Mouse (Mus musculus) cerebellum, adult 2 months (tissue): ENCODE results near the gene G430095P16Rik.

Source experiments
- CTCF ChIP-seq: fragments of 200-500 bp; IDR thresholded peaks from 2 replicates; pipeline ENCODE4 v1.5.1; 2011; ENCODE audit warnings: low read depth, mild to moderate bottlenecking, control low read depth, low read length, moderate library complexity, borderline replicate concordance; ENCODE audit not compliant: insufficient read depth
- POLR2A ChIP-seq: fragments of 200-500 bp; IDR thresholded peaks from 2 replicates; pipeline ENCODE4 v1.6.1; 2011; ENCODE audit warnings: low read length, control low read depth, borderline replicate concordance; ENCODE audit not compliant: insufficient read depth

DNA sequence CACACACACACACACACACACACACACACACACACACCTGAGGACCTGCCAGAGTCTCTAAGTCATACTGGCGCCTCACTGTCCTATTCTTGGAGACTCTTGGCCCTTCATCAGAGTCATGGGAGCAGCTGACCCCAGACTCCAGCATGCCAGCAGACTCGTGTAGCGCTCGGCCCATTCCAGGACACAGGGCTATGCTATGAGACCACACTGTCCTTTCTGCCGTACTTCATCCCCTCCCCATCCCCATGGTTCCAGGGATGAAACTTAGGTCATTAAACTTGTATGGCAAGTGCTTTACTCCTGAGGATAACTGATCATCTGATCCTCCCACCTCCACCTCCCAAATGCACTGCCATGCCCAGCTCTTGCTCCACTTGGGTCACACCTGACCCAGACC, 4.3 kb upstream of the G430095P16Rik start:
- no peak for TF ChIP-seq POLR2A
- no peak for TF ChIP-seq CTCF
